Mouse (Mus musculus) regulatory T cell (primary cell): ENCODE measurements around the gene Fbxw4.

ENCODE experiments used
- in situ Hi-C: fragments of 300-600 bp; cut with MboI, MseI; formaldehyde crosslinking; loops from one replicate; pipeline ENCODE4 v1.15.1; 2025; ENCODE audit warnings: high pct_unique_total_duplicates

The Fbxw4 gene

DNA sequence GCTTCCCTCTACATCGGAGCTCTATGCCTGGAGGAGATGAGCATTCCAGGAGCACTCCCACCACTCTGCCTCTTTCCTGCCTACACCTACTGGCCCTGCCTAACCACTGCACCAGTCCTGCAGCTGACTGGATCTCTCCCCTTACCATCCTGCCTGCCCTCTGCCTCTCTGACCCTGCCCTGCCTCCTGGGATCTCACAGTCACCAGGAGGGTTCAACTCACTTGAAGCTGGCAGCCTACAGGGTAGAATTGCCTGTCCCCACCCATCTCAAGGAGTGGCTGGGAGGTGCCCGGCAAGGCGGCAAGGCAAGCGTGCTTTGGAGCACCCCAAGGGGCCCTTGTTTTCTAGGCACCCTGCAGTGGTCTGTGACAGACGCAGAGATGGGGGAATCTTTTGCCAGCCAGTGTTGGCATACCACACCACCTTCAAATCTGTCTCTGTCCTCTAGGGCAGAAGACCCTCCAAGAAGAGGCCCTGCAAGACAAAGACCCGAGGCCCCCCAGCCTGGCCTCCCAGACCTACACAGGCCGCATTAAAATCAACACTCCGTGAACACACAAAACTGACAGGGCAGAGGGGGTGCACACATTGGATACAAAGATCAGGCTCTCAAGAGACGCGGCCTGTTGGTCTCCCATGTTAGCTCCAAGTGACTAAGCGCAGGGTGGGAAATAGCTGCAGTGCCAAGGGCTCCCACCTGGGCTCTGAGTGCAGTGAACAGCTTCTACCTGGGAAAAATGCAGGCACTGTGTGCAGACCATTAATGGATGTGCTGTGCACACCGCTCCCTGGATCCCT is 44.5 kb downstream of the Fbxw4 start:
- in situ Hi-C loops: loop anchor here (10.0 kb wide), 1 partner anchor 1109 kb away; no protein-coding TSS in a partner anchor

DNA sequence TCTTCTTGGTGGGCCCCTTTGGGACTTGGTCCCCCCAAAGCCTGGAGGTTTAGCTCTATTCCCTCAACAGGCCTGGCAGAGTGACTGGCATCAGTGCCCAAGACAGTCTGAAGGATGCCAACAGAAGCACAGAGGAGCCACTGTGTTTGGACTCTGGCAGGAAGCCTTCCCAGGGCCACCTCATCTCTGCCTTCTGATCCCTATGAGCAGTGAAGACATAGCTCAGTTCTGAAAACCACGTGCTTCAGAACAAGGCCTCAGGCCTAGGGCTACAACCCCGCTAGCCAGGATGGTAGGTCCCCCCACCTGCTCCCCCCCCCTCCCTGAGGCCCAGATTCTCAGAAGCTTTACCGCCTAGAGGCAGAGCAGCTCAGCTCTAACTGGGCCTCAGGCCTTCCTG is 45.2 kb downstream of the Fbxw4 start:
- in situ Hi-C loops: loop anchor here (10.0 kb wide), 1 partner anchor 1110 kb away; no protein-coding TSS in a partner anchor

DNA sequence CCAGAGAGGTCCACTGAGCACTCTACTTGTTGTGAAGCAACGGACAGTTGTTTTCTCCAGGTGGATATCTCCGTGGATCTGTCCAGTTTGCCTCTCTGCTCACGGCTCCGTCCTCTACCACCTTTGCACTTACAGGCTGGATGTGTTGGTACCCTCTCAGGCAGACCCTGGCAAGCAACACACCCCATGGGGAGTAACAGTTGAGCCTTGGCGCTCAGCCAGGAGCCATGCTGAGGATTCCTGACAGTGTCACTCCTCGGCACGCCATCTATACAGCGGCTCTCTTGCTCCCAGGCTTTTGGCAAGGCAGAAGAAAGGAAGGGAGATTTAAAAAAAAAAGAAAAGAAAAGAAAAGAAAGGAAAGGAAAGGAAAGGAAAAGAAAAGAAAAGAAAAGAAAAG is 45.7 kb downstream of the Fbxw4 start:
- in situ Hi-C loops: loop anchor here (10.0 kb wide), 1 partner anchor 1110 kb away; no protein-coding TSS in a partner anchor

DNA sequence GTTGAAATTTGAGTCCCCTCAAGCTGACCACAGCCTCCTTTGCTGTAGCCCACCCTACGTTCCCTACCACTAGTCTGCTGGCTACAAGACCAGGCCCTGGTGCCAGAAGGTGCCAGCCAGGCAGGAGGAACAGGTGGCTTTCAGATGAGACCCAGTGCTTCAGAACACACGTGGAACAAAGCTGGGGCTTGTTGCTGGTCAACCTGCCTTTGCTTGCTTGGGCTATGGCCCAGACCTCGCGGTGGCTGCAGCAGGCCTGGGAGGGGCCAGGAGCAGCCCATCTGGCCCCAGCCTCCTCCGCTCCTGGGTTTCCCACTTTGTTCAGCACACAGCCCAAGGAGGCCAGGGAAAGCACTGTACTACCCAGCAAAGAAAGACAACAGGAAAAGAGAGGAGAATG is 49.3 kb downstream of the Fbxw4 start:
- in situ Hi-C loops: loop anchor here (10.0 kb wide), 1 partner anchor 1114 kb away; no protein-coding TSS in a partner anchor

DNA sequence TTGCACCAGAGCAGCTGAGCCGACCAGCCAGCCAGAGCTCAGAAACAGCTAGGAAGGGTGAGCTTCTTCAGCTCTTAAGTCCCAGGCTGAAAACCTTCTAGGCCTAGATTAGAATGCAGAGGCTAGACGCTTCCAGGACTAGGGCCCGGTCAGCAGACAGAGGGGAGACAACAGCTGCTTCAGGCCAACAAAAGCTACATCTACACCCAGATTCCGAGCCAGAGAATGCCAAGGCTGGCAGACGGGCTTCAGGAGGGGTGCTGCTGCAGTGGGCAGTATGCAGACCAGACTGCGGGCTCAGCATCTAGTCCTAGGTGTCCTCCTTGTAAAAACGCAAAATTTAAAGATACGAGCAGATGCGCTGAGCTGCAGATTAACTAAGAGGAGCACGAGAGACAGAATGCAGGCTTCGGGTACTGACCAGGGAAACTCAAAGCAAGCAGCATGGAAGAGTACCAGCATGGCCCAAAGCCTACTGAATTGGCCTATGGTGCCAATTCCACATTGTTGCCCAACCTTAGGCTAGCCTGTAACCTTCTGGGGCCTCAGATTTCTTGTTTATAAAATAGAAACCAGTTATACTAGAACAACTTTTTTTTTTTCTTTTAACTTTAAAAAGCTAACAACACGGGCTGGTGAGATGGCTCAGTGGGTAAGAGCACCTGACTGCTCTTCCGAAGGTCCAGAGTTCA is 51.3 kb downstream of the Fbxw4 start:
- in situ Hi-C loops: no loop called here

DNA sequence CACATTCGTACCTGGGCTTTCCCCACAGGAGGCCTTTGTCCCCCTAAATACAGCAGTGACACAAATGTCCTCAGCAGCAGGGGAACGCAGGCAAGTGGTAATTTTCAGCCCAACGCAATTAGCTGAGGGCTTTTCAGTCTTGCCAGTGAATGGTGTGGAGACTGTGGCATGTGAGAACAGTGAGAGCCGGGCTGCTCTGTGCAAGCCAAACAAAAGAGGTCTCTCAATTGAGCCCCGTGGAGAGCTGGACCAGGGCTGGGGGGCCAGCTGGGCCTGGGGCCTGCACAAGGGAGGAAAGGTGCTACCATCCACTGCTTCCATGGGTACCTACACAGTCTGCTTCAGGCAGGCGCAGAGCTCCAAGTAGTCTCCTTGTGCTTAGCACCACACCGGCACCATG is 52.6 kb downstream of the Fbxw4 start:
- in situ Hi-C loops: no loop called here

DNA sequence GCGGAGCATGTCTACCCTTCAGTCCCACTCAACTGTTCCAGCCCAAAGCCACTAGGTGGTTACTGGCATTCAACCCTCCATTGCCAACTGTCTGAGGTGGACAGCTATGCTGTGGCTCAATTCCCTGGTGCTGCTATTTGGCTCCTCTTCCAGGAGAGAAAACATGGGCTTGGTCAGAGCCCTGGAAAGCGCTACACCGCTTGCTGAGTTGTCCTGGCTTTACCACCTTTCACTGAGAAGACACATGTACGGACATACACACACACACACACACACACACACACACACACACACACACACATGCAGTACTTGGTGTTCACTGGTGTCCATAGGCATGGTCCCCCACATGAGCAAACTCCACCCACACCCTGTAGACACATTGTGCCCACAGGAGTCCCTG is 53.4 kb downstream of the Fbxw4 start:
- in situ Hi-C loops: no loop called here

DNA sequence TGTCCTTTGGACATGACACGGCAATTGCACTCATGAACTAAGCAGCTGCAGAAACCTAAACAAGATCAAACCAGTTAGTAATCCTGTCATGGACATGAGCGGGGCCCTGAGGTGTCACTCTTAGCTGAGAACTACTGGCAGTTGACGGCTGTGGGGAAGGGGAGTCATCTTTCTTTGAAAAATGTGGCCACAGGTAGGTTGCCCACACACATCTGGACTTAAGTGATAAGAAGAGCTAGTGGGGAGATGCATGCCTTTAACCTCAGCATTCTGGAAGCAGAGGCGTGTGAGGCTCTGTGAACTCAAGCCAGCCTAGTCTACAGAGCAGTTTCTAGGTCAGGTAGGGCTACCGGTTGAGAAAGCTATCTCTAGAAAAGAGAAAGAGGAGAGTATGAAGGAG is 57.5 kb downstream of the Fbxw4 start:
- in situ Hi-C loops: no loop called here

DNA sequence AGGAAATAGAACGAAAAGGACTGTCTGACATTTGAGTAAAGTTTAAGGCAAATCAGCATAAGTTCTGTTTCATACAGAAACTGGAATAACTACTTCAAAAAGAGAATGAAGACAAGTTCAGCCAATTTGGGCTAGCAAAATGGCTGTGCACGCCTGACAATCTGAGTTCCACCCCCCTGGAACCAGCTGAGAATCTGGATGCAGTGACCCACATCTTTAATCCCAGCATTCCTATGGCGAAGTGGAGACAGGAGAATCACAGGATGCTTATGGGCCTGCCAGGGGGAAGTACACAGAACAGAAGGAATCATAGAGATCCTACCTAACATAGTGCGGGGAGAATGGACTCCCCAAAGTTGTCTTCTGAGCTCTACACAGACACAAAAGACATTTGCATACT is 63.0 kb downstream of the Fbxw4 start:
- in situ Hi-C loops: no loop called here

DNA sequence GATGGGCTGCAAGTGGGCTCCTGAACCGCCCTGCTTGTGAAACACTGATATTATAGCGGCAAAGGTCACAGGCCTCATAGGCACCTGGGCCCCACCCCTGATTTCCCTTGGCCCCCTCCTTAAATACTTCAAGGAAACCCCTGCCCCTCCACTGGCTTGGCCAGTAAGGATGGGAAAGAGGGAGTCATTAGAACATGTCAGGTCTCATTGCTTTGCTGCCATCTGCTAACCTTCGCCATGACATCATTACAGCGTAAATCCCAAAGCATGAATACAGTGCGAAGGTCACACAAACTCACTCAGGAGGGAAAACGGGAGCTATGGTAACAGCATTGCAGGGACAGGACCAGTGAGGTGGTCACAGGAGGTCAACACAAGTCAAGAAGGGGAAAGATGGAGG is 63.7 kb downstream of the Fbxw4 start:
- in situ Hi-C loops: no loop called here

DNA sequence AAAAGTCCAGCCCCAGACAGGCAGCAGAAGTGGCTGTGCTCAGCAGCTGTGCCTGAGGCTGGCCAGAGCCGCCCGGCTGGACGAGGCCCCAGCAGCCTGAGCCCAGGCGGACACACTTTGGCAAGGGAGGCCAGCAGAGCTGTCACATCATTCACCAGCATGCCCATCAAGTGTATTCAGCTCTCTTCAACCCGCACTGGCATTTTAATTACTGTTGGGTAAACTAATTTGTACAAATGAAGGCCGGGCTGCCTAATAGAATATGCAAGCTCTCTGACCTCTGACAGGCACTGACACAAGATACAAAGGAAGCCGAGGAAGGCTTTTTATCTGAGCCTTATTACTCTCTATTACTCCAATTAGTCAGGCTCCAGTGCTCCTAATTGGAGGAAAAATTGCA is 64.1 kb downstream of the Fbxw4 start:
- in situ Hi-C loops: no loop called here

DNA sequence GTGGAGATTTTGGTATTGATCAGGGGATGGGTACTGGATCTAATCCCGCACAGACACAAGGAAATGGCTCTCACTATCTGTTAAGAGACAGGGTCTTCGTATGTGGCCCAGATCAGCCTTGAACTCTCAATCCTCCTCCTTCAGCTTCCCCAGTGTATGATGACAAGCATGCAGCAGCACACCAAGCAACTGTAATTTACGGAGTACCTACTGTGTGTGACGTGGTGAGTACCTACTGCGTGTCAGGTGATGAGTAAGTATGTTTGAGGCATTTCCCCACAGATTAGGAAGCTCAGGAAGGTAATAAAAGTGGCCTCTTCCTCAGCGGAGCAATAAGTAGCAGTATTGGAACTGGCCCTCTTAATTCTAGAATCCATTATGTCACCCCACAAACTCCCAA is 64.6 kb downstream of the Fbxw4 start:
- in situ Hi-C loops: no loop called here

DNA sequence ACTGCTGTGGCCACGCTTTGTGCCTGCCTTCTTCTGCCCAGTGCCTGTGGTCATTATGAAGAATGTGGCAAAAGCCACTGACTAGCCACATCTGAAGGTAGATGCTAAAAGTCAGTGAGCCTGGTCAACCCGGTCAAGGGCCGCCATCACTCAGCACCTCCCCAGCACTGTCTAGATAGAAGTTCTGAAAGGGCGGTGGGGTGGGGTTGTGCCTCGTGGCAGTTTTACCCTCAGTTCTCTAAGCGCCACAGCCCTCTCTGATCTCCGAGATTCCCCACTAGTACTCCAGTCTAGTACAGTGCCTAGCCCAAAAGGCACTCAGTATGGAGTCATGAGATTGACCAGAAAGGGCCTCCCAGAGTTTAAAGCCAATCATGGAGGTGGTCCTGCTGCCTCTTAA is 66.0 kb downstream of the Fbxw4 start:
- in situ Hi-C loops: no loop called here

DNA sequence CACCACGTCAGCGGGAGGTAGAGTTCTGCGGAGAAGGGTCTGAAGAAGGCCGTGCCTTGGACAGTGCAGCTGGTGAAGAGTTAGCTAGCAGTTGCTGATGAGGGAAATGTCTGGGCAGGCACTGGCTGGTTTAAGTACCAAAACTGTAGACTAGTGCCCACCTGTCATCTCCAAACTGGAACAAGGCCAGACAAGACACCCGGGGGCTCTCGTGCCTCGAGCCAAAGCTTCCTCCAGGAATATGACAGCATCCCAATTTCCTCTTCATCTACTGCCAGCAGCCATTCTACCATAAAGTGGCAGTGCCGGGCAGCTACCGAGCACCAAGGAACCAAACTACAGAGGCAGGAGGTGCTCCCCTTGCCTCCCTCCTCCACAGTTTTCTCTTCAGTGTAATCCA is 67.2 kb downstream of the Fbxw4 start:
- in situ Hi-C loops: no loop called here

DNA sequence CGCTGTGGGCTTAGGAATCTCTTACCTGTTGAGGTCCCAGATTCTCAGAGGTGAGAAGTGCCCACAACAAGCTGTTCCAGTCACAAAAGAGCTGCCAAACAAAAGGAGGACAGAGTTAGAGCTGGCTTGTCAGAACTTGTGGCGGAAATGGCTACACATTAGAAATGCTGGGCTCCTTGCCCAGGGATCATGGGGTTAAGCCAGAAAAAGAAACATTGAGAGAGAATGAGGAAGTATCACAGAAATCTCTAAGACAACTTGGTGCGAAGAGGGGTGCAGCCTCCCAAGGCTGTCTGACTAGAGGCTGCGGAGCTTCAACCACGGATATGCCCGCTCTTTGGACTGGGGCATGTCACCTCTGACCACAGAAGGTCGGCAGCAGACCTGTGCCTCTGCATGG is 68.4 kb downstream of the Fbxw4 start:
- in situ Hi-C loops: no loop called here

DNA sequence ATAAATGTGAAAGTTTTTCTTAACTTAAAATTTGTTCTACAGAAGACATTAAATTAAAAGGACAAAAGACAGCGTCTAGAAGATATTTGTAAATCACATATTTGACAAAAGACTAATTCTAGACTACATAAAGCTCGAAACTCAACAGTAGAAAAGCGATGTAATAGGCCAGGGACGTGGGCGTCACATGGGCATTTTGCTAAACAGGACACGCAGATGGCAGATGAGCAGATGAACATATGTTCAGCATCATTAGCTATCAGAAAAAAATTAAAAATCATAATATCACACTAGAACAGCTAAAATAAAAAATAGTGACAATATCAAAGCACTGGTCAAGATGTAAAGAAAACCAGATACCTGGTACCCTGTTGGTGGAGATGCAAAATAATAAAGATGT is 70.4 kb downstream of the Fbxw4 start:
- in situ Hi-C loops: no loop called here

DNA sequence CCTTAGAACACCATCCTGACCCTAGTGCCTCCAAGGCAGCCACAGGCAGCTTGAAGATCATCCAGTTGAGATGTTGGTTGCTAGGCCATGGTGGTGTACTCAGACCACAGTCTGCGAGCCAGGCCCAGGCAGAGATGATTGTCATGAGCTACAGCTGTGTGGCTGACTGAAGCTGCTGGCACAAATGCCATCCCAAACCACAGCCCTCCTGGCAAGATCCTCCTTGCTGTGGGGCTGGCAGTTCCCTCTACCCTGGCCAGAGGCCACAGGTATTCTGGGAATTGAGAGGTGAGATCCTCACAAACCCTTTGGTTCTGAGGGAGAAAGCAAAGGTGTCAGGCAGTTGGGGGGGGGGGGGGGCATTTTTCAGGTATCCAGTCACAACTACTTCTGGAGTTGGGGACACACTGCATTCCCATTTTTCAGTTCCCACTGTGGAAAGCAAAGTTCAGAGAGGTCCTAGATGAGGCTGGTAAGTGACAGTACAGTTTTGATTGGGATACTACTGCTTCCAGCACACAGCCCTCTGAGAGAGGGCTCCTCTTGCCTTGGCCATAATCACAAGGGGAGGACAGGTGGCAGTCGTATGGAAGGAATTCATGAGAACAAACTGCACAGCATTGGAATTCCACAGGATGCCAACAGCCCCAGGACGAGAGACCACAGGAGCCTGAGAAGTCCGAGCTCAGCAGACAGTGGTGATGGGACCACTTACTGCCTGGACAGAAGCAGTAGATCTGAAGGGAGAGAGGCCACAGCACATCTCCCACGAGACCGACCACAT is 72.4 kb downstream of the Fbxw4 start:
- in situ Hi-C loops: no loop called here

DNA sequence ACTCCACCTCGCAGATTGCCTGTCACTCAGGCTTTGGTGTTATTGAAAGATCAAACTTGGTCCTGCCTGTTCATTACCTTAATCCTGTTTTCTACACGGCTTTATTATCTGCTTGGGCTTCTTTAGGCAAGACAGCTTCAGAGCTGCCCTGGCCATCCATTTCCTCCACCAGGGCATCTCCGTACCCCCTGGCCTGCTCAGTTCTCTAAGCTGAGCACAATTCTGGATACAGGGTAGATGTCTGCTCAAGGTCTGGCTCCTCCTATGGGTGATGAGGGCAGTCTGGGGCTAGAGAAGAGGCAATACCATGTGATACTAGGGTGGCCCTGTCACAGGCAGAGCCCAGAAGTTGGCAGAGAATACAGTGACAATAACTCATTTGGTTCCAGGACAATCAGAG is 73.3 kb downstream of the Fbxw4 start:
- in situ Hi-C loops: no loop called here

DNA sequence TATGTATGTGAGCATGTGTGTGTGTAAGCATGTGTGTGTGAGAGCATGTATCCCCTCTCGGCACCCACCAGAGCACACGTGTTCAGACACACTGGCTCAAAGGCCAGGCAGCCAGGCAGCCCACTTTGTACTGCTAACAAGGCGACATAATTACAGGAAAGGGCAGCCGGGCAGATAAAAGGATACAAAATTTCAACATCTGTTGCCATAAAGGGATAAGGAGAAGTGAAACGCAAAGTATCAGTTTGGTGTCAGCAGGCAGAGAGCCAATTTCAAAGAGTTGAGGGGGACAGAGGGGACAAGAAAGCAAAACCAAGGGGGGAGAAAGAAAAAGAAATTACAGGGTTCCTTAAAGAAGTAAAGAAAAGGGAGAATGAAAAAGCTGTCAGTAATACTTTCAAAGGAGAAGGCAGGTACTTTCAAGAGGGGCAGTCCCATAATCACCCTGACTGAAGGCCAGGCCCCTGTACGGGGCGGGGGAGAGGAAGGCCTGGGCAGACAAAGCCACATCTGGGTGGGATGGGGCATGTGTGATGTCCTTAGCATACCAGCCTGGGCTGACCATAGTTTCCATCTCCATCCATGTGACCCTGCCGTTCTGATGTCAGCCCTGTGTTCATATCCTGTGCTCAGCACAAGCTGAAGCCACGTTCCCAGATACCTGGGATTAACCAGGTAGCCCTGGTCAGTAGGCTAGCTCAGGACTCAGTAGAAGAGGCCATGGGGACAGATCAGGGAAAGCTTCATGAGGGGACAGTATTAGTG is 75.1 kb downstream of the Fbxw4 start:
- in situ Hi-C loops: no loop called here

DNA sequence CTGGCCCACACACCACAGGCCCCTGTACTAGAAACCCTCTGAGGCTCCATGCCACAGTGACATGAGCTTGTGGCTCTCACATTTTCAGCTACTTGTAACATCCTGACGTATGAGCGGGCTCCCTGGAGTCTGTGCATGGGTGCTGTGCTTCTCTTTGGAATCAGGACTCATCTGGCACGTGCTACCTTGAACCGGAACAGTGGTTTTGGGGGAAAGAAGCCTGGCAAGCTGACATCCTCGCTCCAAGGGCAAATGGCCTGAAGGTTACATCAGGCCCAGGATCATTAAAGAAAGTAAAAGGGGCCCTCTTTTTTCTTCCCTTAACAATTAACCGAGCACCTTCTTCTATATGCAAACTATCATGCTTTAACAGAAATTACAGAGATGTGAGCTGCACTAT is 77.0 kb downstream of the Fbxw4 start:
- in situ Hi-C loops: no loop called here

DNA sequence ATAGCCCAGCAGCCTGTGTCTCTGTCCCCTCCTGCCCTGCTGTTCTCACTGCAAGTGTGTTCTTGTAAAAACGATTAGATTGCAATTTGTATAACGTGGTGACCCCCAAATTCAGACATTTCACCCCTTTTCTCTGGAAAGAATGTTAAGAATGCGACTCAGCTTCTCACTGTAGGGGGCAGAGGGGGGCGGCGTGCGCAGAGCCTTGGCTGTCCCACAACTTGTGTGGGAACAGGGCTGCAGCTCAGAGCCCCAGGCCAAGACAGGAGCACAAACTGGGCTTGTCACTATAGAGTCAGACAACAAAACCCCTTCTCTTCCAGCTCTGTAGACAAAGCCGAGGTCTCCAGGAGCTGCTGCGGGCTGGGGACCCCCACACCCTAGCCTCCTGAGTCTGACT is 78.0 kb downstream of the Fbxw4 start:
- in situ Hi-C loops: no loop called here

DNA sequence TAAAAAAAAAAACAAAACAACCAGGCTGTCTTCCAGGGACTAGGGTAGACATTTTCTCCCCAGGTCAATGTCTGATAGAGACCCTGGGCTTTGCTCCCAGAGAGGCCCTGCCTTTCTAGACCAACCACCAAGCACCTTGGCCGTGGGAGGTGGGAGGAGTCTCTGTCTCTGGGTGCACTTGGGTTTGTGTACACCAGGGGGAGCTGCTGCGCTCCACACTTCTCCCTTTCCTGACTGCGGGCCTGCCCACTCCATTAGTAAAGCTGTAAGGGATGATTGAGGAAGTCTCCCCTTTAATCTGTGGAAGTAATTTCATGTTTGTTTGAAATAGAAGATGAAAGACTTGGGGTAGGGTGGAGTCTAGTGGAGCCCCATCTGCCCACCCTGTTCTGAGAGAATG is 78.9 kb downstream of the Fbxw4 start:
- in situ Hi-C loops: no loop called here
